Mouse (Mus musculus): ENCODE results near the gene Ncf1.

Gene Ncf1

GRCm38 (mm10) chr5:134186059-134186458 lies 43.4 kb downstream of the Ncf1 start:
- H3K4me1 ChIP-seq (replicated peaks; ENCODE audit: low read depth, low read length) = peaks cover 44% of the 10 kb centered on the region
- H3K4me3 ChIP-seq (replicated peaks; ENCODE audit: low read length) = no peak overlapping the region
- H3K27me3 ChIP-seq (ENCODE audit: insufficient read depth, low read length) = no peaks in the 10 kb centered on the region
- peaks cover 6% of the 10 kb centered on the region; the same call in 1 of the 2 replicates for H3K36me3 ChIP-seq (ENCODE audit: insufficient read depth, low read length)
- TF ChIP-seq NANOG (IDR thresholded peaks at IDR 0.05; ENCODE audit: borderline replicate concordance, low read length) (no peak), POU5F1 (IDR thresholded peaks at IDR 0.05; ENCODE audit: borderline replicate concordance, low read length) (no peak), CTCF (conservative IDR thresholded peaks at IDR 0.05; ENCODE audit: low read length) (no peak)
- no peaks in the 10 kb centered on the region for H3K9me3 ChIP-seq (ENCODE audit: low read length)

- TF ChIP-seq CTCF (conservative IDR thresholded peaks at IDR 0.05; ENCODE audit: low read length) = no peak
- no peak for TF ChIP-seq POU5F1 (IDR thresholded peaks at IDR 0.05; ENCODE audit: borderline replicate concordance, low read length)
- TF ChIP-seq NANOG (IDR thresholded peaks at IDR 0.05; ENCODE audit: borderline replicate concordance, low read length) = no peak
- Histone ChIP-seq H3K27me3 (ENCODE audit: insufficient read depth, low read length) (no peaks in the 10 kb centered on the region), H3K9me3 (ENCODE audit: low read length) (no peaks in the 10 kb centered on the region), H3K36me3 (ENCODE audit: insufficient read depth, low read length) (peaks cover 6% of the 10 kb centered on the region; the same call in 1 of the 2 replicates), H3K4me3 (replicated peaks; ENCODE audit: low read length) (peak within 1 kb of the TSS; percentile 87), H3K4me1 (replicated peaks; ENCODE audit: low read depth, low read length) (peaks cover 58% of the 10 kb centered on the region)
Measured at GRCm38 (mm10) chr5:134183880-134184808, 45.3 kb downstream of the Ncf1 start, which contains the start of gene Gtf2ird2. Gene Gtf2ird2 (plus strand): TSS chr5:134184019.

- no peaks in the 10 kb centered on the region for H3K9me3 ChIP-seq (ENCODE audit: low read length)
- H3K27me3 ChIP-seq (ENCODE audit: insufficient read depth, low read length) = no peaks in the 10 kb centered on the region
- H3K4me3 ChIP-seq (replicated peaks; ENCODE audit: low read length) = peak overlapping the region; percentile 87
- H3K4me1 ChIP-seq (replicated peaks; ENCODE audit: low read depth, low read length) = peaks cover 64% of the 10 kb centered on the region
- H3K36me3 ChIP-seq (ENCODE audit: insufficient read depth, low read length) = peaks cover 6% of the 10 kb centered on the region; the same call in 1 of the 2 replicates
- TF ChIP-seq POU5F1 (IDR thresholded peaks at IDR 0.05; ENCODE audit: borderline replicate concordance, low read length) = no peak
- TF ChIP-seq CTCF (conservative IDR thresholded peaks at IDR 0.05; ENCODE audit: low read length) = no peak
- TF ChIP-seq NANOG (IDR thresholded peaks at IDR 0.05; ENCODE audit: borderline replicate concordance, low read length) = no peak
Measured at GRCm38 (mm10) chr5:134183162-134183561, 46.3 kb downstream of the Ncf1 start.

- Histone ChIP-seq H3K9me3 (ENCODE audit: low read length) (no peaks in the 10 kb centered on the region), H3K4me1 (replicated peaks; ENCODE audit: low read depth, low read length) (peaks cover 64% of the 10 kb centered on the region), H3K4me3 (replicated peaks; ENCODE audit: low read length) (peak overlapping the region; percentile 87), H3K27me3 (ENCODE audit: insufficient read depth, low read length) (no peaks in the 10 kb centered on the region), H3K36me3 (ENCODE audit: insufficient read depth, low read length) (peaks cover 6% of the 10 kb centered on the region; the same call in 1 of the 2 replicates)
- TF ChIP-seq NANOG (IDR thresholded peaks at IDR 0.05; ENCODE audit: borderline replicate concordance, low read length) = no peak
Measured at GRCm38 (mm10) chr5:134182735-134183134, 46.7 kb downstream of the Ncf1 start.

GRCm38 (mm10) chr5:134182172-134182571 lies 47.3 kb downstream of the Ncf1 start:
- Histone ChIP-seq H3K4me1 (replicated peaks; ENCODE audit: low read depth, low read length) (peaks cover 69% of the 10 kb centered on the region), H3K27me3 (ENCODE audit: insufficient read depth, low read length) (no peaks in the 10 kb centered on the region)
- no peak for TF ChIP-seq NANOG (IDR thresholded peaks at IDR 0.05; ENCODE audit: borderline replicate concordance, low read length)

GRCm38 (mm10) chr5:134179871-134180270 lies 49.6 kb downstream of the Ncf1 start:
- TF ChIP-seq CTCF (conservative IDR thresholded peaks at IDR 0.05; ENCODE audit: low read length) = peak; percentile 76
- TF ChIP-seq POU5F1 (IDR thresholded peaks at IDR 0.05; ENCODE audit: borderline replicate concordance, low read length) = no peak
- Histone ChIP-seq H3K9me3 (ENCODE audit: low read length) (no peaks in the 10 kb centered on the region), H3K27me3 (ENCODE audit: insufficient read depth, low read length) (no peaks in the 10 kb centered on the region), H3K36me3 (ENCODE audit: insufficient read depth, low read length) (peaks cover 6% of the 10 kb centered on the region; the same call in 1 of the 2 replicates), H3K4me3 (replicated peaks; ENCODE audit: low read length) (no peak overlapping the region), H3K4me1 (replicated peaks; ENCODE audit: low read depth, low read length) (peaks cover 71% of the 10 kb centered on the region)

More at GRCm38 (mm10) chr5:134182172-134182571, 47.3 kb downstream of the Ncf1 start:
- H3K4me3 ChIP-seq (replicated peaks; ENCODE audit: low read length) = peak overlapping the region; percentile 87
- H3K9me3 ChIP-seq (ENCODE audit: low read length) = no peaks in the 10 kb centered on the region
- H3K36me3 ChIP-seq (ENCODE audit: insufficient read depth, low read length) = peaks cover 6% of the 10 kb centered on the region; the same call in 1 of the 2 replicates

GRCm38 (mm10) chr5:134178536-134178935 lies 50.9 kb downstream of the Ncf1 start:
- peaks cover 13% of the 10 kb centered on the region for H3K36me3 ChIP-seq (ENCODE audit: insufficient read depth, low read length)
- H3K4me3 ChIP-seq (replicated peaks; ENCODE audit: low read length) = peak overlapping the region; percentile 49
- TF ChIP-seq POU5F1 (IDR thresholded peaks at IDR 0.05; ENCODE audit: borderline replicate concordance, low read length) = no peak
- no peak for TF ChIP-seq CTCF (conservative IDR thresholded peaks at IDR 0.05; ENCODE audit: low read length)
- no peak for TF ChIP-seq NANOG (IDR thresholded peaks at IDR 0.05; ENCODE audit: borderline replicate concordance, low read length)
- H3K9me3 ChIP-seq (ENCODE audit: low read length) = no peaks in the 10 kb centered on the region
- H3K4me1 ChIP-seq (replicated peaks; ENCODE audit: low read depth, low read length) = peaks cover 84% of the 10 kb centered on the region
- H3K27me3 ChIP-seq (ENCODE audit: insufficient read depth, low read length) = no peaks in the 10 kb centered on the region

GRCm38 (mm10) chr5:134176169-134176881 lies 53.1 kb downstream of the Ncf1 start, which contains the start of gene Rcc1l:
Gene Rcc1l (minus strand): TSS chr5:134176774.
- TF ChIP-seq POU5F1 (IDR thresholded peaks at IDR 0.05; ENCODE audit: borderline replicate concordance, low read length) = no peak
- TF ChIP-seq NANOG (IDR thresholded peaks at IDR 0.05; ENCODE audit: borderline replicate concordance, low read length) = no peak
- TF ChIP-seq CTCF (conservative IDR thresholded peaks at IDR 0.05; ENCODE audit: low read length) = no peak
- H3K9me3 ChIP-seq (ENCODE audit: low read length) = no peaks in the 10 kb centered on the region
- peaks cover 24% of the 10 kb centered on the region for H3K36me3 ChIP-seq (ENCODE audit: insufficient read depth, low read length)
- H3K4me1 ChIP-seq (replicated peaks; ENCODE audit: low read depth, low read length) = peaks cover 82% of the 10 kb centered on the region
- H3K27me3 ChIP-seq (ENCODE audit: insufficient read depth, low read length) = no peaks in the 10 kb centered on the region
- peak within 1 kb of the TSS; percentile 97 for H3K4me3 ChIP-seq (replicated peaks; ENCODE audit: low read length)
